Mouse (Mus musculus) forebrain, embryonic 13.5 days (tissue): ENCODE data around the gene Cggbp1. TPM values are rescaled to one million over a fixed set of nuclear protein-coding genes. Genes with fewer than 3 reads are reported as not detected.

Source experiments
- ATAC-seq: fragments of 200-750 bp; cut with Nextera tagmentation; 2 replicates; pipeline ENCODE4 v1.8.0; 2017
- H3K27ac ChIP-seq: fragments of 300-500 bp; sonication (generic); 2 replicates; pipeline ENCODE4 v1.5.1; 2015; ENCODE audit warnings: inconsistent platforms, mild to moderate bottlenecking, moderate library complexity
- H3K27me3 ChIP-seq: fragments of 300-500 bp; sonication (generic); 2 replicates; pipeline ENCODE4 v1.6.1; 2015; ENCODE audit warnings: mild to moderate bottlenecking, inconsistent platforms
- H3K36me3 ChIP-seq: fragments of 300-500 bp; sonication (generic); 2 replicates; pipeline ENCODE4 v1.6.1; 2015; ENCODE audit warnings: mild to moderate bottlenecking, inconsistent platforms; ENCODE audit not compliant: poor library complexity, severe bottlenecking
- H3K4me1 ChIP-seq: fragments of 300-500 bp; sonication (generic); 2 replicates; pipeline ENCODE4 v1.6.1; 2015; ENCODE audit warnings: inconsistent platforms
- H3K4me2 ChIP-seq: fragments of 300-500 bp; sonication (generic); 2 replicates; pipeline ENCODE4 v1.6.1; 2015; ENCODE audit warnings: inconsistent platforms, mild to moderate bottlenecking, moderate library complexity
- H3K4me3 ChIP-seq: fragments of 300-500 bp; sonication (generic); 2 replicates; pipeline ENCODE4 v1.5.1; 2015; ENCODE audit warnings: mild to moderate bottlenecking, inconsistent platforms
- H3K9ac ChIP-seq: fragments of 300-500 bp; sonication (generic); 2 replicates; pipeline ENCODE4 v1.6.1; 2015; ENCODE audit warnings: mild to moderate bottlenecking, inconsistent platforms
- H3K9me3 ChIP-seq: fragments of 300-500 bp; sonication (generic); replicated peaks from 2 replicates; pipeline ENCODE4 v1.6.1; 2016; ENCODE audit warnings: inconsistent platforms
- WGBS: fragments of 180-500 bp; shearing (Covaris S2); methylation state at CpG from one replicate; pipeline ENCODE4 v1.1.7; 2015; 5-methylcytosine and 5-hydroxymethylcytosine counted together
- polyA plus RNA-seq: library from polyadenylated mRNA; unstranded; fragments of >200 nt; fragmentation: Nextera tagmentation; extraction: Ambion mirVana; gene quantifications from 2 replicates; pipeline ENCODE4 v1.2.1, GENCODE M21; 2015

Cggbp1 gene
- polyA plus RNA-seq, 1 experiment from 2014 or later: 80.3 TPM

GRCm38 (mm10) chr16:64899084-64899483 lies 47.3 kb downstream of the Cggbp1 start:
- Histone ChIP-seq H3K27ac (no peak overlapping the region), H3K9me3 (no peaks in the 10 kb centered on the region), H3K4me2 (no peak overlapping the region), H3K4me3 (no peak overlapping the region), H3K36me3 (no peaks in the 10 kb centered on the region), H3K4me1 (no peaks in the 10 kb centered on the region), H3K27me3 (no peaks in the 10 kb centered on the region), H3K9ac (no peak overlapping the region)
- 83% methylated on average over 2 of the region's 2 CpGs for WGBS
- no peak for ATAC-seq

DNA sequence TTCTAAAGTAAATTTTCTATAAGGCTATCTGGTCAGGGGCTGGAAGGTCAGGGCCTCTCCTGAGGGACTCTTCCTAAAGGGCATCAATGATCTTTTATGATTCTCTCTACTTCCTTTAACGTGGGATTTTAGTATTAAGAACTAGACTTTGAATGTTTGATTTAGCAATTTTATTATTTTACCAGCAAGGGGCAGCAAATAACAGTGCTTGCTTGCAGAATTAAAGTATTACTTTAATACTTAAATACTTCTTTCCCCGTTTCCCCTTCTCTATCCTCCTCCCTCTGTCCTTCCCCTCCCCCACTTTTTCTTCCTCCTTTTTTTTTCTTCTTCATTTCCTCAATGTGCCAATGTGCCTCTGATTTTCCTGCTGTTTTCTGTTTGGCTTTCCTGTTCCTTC lies 51.5 kb downstream of the Cggbp1 start:
- Histone ChIP-seq H3K9me3 (no peaks in the 10 kb centered on the region), H3K4me2 (no peak overlapping the region), H3K27ac (no peak overlapping the region), H3K9ac (no peak overlapping the region), H3K4me3 (no peak overlapping the region), H3K4me1 (no peaks in the 10 kb centered on the region), H3K27me3 (no peaks in the 10 kb centered on the region), H3K36me3 (no peaks in the 10 kb centered on the region)
- WGBS: 65% methylated on average over 2 of the region's 2 CpGs
- ATAC-seq: no peak

DNA sequence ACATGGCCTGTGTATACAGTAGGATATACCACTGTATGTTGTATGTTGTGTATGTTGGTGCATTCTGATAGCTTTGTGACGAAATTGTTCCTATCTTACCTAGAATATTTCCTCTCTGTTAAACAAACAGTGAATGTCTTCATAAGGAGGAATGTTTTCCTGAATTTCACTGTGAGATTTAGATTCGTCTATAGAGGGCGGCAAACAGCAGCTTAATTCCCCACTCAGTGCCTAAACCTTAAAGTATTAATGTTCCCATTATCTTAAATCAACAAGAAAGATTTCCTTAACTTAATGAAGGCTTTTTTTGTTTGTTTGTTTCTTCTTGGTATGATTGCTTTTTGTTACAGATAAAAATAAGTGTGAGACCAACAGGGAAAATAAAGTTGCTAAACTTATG lies 55.3 kb downstream of the Cggbp1 start:
- Histone ChIP-seq H3K27ac (no peak overlapping the region), H3K4me1 (no peaks in the 10 kb centered on the region), H3K27me3 (no peaks in the 10 kb centered on the region), H3K4me2 (no peak overlapping the region), H3K9me3 (no peaks in the 10 kb centered on the region), H3K9ac (no peak overlapping the region), H3K36me3 (no peaks in the 10 kb centered on the region), H3K4me3 (no peak overlapping the region)
- 40% methylated on average over 3 of the region's 3 CpGs for WGBS
- no peak for ATAC-seq

- no peak overlapping the region for H3K9ac ChIP-seq
- H3K36me3 ChIP-seq: no peaks in the 10 kb centered on the region
- H3K9me3 ChIP-seq: no peaks in the 10 kb centered on the region
- ATAC-seq: no peak
- no peak overlapping the region for H3K4me2 ChIP-seq
- H3K27me3 ChIP-seq: no peaks in the 10 kb centered on the region
- no peak overlapping the region for H3K27ac ChIP-seq
- WGBS: 80% methylated on average over 10 of the region's 10 CpGs
- H3K4me1 ChIP-seq: no peaks in the 10 kb centered on the region
- no peak overlapping the region for H3K4me3 ChIP-seq
These were observed 57.0 kb downstream of the Cggbp1 start for GRCm38 (mm10) chr16:64908747-64909146.

Other genes starting within 250 kb of the Cggbp1 start
- not detected in 2 replicates for gene Csnka2ip, start 249.6 kb upstream of the Cggbp1 start, polyA plus RNA-seq
- gene 4930453N24Rik, start 80.8 kb upstream of the Cggbp1 start, polyA plus RNA-seq: 24.1 TPM in 2 replicates
- 5.1 and 5.9 TPM in 2 replicates for gene Zfp654, start 344 bp upstream of the Cggbp1 start, polyA plus RNA-seq